Comparison of ENCODE assay signal across 10 mouse cellular contexts in genomic region chr12:117151611-117152010, GRCm38 (mm10).
DNase-seq lines count a peak whose midpoint lies in the region; ATAC-seq and TF ChIP-seq lines count a peak whose summit lies in the region.
"Had no signal": no experiment of that assay in that cellular context is flagged by ENCODE, and none has a peak within 500 bp of the region (broad histone marks: within the 10 kb centered on the region; RNA-seq: fewer than 3 reads in every experiment).

No protein-coding gene starts in this region.

- WGBS in embryonic facial prominence, embryonic 10.5 days, result 4% methylated on average over 7 of the region's 7 CpGs
- 5% methylated on average over 7 of the region's 7 CpGs for WGBS in hindbrain, embryonic 12.5 days
- under 1% methylated on average over 7 of the region's 7 CpGs for WGBS in midbrain, embryonic 13.5 days
- WGBS in liver, postnatal 0 days (ENCODE audit: insufficient replicate concordance), result 10% methylated on average over 6 of the region's 7 CpGs

- H3K4me1 ChIP-seq in embryonic facial prominence, embryonic 10.5 days, result peaks cover 63% of the 10 kb centered on the region
- peaks cover 46% of the 10 kb centered on the region for H3K4me1 ChIP-seq in hindbrain, embryonic 12.5 days
- peaks cover 56% of the 10 kb centered on the region for H3K4me1 ChIP-seq in midbrain, embryonic 13.5 days (replicated peaks)
- H3K4me1 ChIP-seq in liver, postnatal 0 days (ENCODE audit: insufficient read depth), result no peaks in the 10 kb centered on the region

- no peaks in the 10 kb centered on the region for H3K36me3 ChIP-seq in embryonic facial prominence, embryonic 10.5 days (replicated peaks)
- no peaks in the 10 kb centered on the region for H3K36me3 ChIP-seq in hindbrain, embryonic 12.5 days
- H3K36me3 ChIP-seq in midbrain, embryonic 13.5 days, result no peaks in the 10 kb centered on the region
- H3K36me3 ChIP-seq in liver, postnatal 0 days (replicated peaks; ENCODE audit: insufficient read depth, low read length), result no peaks in the 10 kb centered on the region

- H3K27ac ChIP-seq in embryonic facial prominence, embryonic 10.5 days (replicated peaks), result peak overlapping the region; percentile 89
- H3K27ac ChIP-seq in hindbrain, embryonic 12.5 days, result peak overlapping the region; percentile 52
- H3K27ac ChIP-seq in midbrain, embryonic 13.5 days, result peak overlapping the region; percentile 98
- no peak overlapping the region for H3K27ac ChIP-seq in liver, postnatal 0 days (ENCODE audit: low read depth)
- H3K27ac ChIP-seq: kidney, postnatal 0 days had no signal

- peak overlapping the region; percentile 77 for H3K4me3 ChIP-seq in embryonic facial prominence, embryonic 10.5 days
- H3K4me3 ChIP-seq in hindbrain, embryonic 12.5 days, result no peak overlapping the region
- peak overlapping the region; percentile 93 for H3K4me3 ChIP-seq in midbrain, embryonic 13.5 days (replicated peaks)
- H3K4me3 ChIP-seq in liver, postnatal 0 days (ENCODE audit: low read depth, low read length), result no peak overlapping the region

- ATAC-seq in hindbrain, embryonic 12.5 days (ENCODE audit: low FRiP score), result no peak
- peak; percentile 22; the same call in 1 of the 2 replicates for ATAC-seq in midbrain, embryonic 13.5 days
- ATAC-seq in liver, postnatal 0 days, result no peak

- TF ChIP-seq CTCF in liver, postnatal 0 days (IDR thresholded peaks at IDR 0.05; ENCODE audit: low read depth), result no peak

- peak; percentile 29 for DNase-seq in R1 (ENCODE audit: low read depth, low spot score)
- DNase-seq in embryonic facial prominence, embryonic 10.5 days (ENCODE audit: low spot score), result peak; percentile 51
- no peak for DNase-seq in kidney, postnatal 25 days
- no peak for DNase-seq in liver, postnatal 0 days
- no peak for DNase-seq in adrenal gland, postnatal 14 days
- no peak for DNase-seq in frontal cortex, adult 2 months (ENCODE audit: extremely low spot score in 1 of 2, low spot score in 1 of 2)
- DNase-seq: heart, adult 18-20 months had no signal

- peak overlapping the region; percentile 59 for H3K9ac ChIP-seq in hindbrain, embryonic 12.5 days
- peak overlapping the region; percentile 99 for H3K9ac ChIP-seq in midbrain, embryonic 13.5 days (replicated peaks)
- no peak overlapping the region for H3K9ac ChIP-seq in liver, postnatal 0 days (replicated peaks)

- no peak for TF ChIP-seq EP300 in liver, postnatal 0 days (IDR thresholded peaks at IDR 0.05; ENCODE audit: low read depth)

- H3K4me2 ChIP-seq in hindbrain, embryonic 12.5 days (replicated peaks), result peak overlapping the region; percentile 83
- peak overlapping the region; percentile 77 for H3K4me2 ChIP-seq in midbrain, embryonic 13.5 days (replicated peaks)
- no peak overlapping the region for H3K4me2 ChIP-seq in liver, postnatal 0 days (ENCODE audit: low read depth, low read length)

- H3K27me3 ChIP-seq in embryonic facial prominence, embryonic 10.5 days (replicated peaks; ENCODE audit: low read depth, poor library complexity, severe bottlenecking), result peaks cover 75% of the 10 kb centered on the region
- H3K27me3 ChIP-seq in hindbrain, embryonic 12.5 days, result peaks cover 38% of the 10 kb centered on the region
- no peaks in the 10 kb centered on the region for H3K27me3 ChIP-seq in midbrain, embryonic 13.5 days
- H3K27me3 ChIP-seq in liver, postnatal 0 days (ENCODE audit: insufficient read depth, low read length), result peaks cover 76% of the 10 kb centered on the region

- H3K9me3 ChIP-seq in embryonic facial prominence, embryonic 10.5 days, result no peaks in the 10 kb centered on the region
- H3K9me3 ChIP-seq in hindbrain, embryonic 12.5 days (replicated peaks), result no peaks in the 10 kb centered on the region
- H3K9me3 ChIP-seq in midbrain, embryonic 13.5 days, result no peaks in the 10 kb centered on the region
- no peaks in the 10 kb centered on the region for H3K9me3 ChIP-seq in liver, postnatal 0 days (ENCODE audit: low read length)

Comparison
In these comparisons a context has a peak if more than half of its experiments do, and no peak if none do; other contexts are left out.
1. DNase-seq: peak in R1 (single experiment) and embryonic facial prominence, embryonic 10.5 days (single experiment); none in kidney, postnatal 25 days (0 of 2), liver, postnatal 0 days (single experiment), adrenal gland, postnatal 14 days (single experiment) and frontal cortex, adult 2 months (0 of 2).
2. H3K4me3 ChIP-seq: peak in embryonic facial prominence, embryonic 10.5 days (single experiment) and midbrain, embryonic 13.5 days (single experiment); none in hindbrain, embryonic 12.5 days (single experiment) and liver, postnatal 0 days (single experiment).